8 mouse cellular contexts compared by ENCODE assay signal in genomic region chr7:75848115-75848775, GRCm38 (mm10). TPM values are rescaled to one million over a fixed set of nuclear protein-coding genes. Genes with fewer than 3 reads are reported as not detected.
A peak's percentile ranks its signal among the peaks of the same experiment; 100 is the strongest.
DNase-seq lines count a peak whose midpoint lies in the region; ATAC-seq and TF ChIP-seq lines count a peak whose summit lies in the region.

Klhl25 (plus strand) TSS chr7:75848310.

- H3K4me3 ChIP-seq in embryonic facial prominence, embryonic 14.5 days (ENCODE audit: low read depth, low read length): peak within 1 kb of the TSS; percentile 85
- H3K4me3 ChIP-seq in heart, adult 2 months: peak within 1 kb of the TSS; percentile 93
- H3K4me3 ChIP-seq in limb, embryonic 13.5 days: peak within 1 kb of the TSS; percentile 87
- H3K4me3 ChIP-seq in midbrain, embryonic 16.5 days (ENCODE audit: low read depth, low read length): peak within 1 kb of the TSS; percentile 70

- peaks cover 20% of the 10 kb centered on the region for H3K4me1 ChIP-seq in embryonic facial prominence, embryonic 14.5 days (ENCODE audit: control insufficient read depth, insufficient read depth, low read length)
- H3K4me1 ChIP-seq in heart, adult 2 months (ENCODE audit: control insufficient read depth, insufficient read depth, low read length): peaks cover 7% of the 10 kb centered on the region
- H3K4me1 ChIP-seq in limb, embryonic 13.5 days: peaks cover 24% of the 10 kb centered on the region
- peaks cover 26% of the 10 kb centered on the region for H3K4me1 ChIP-seq in midbrain, embryonic 16.5 days (ENCODE audit: control insufficient read depth, insufficient read depth, low read length)

- peak; percentile 97 for ATAC-seq in embryonic facial prominence, embryonic 14.5 days (ENCODE audit: low read depth)
- ATAC-seq in limb, embryonic 13.5 days (ENCODE audit: low FRiP score, low read depth): peak; percentile 98
- ATAC-seq in midbrain, embryonic 16.5 days: peak; percentile 95

- H3K79me2 ChIP-seq in heart, adult 2 months (replicated peaks; ENCODE audit: control insufficient read depth, insufficient read depth, low read length): no peaks in the 10 kb centered on the region

- WGBS in embryonic facial prominence, embryonic 14.5 days: under 1% methylated on average over 60 of the region's 60 CpGs
- WGBS in heart, adult 2 months: under 1% methylated on average over 60 of the region's 60 CpGs
- WGBS in limb, embryonic 13.5 days: under 1% methylated on average over 60 of the region's 60 CpGs
- under 1% methylated on average over 60 of the region's 60 CpGs for WGBS in midbrain, embryonic 16.5 days

- TF ChIP-seq CTCF in heart, adult 2 months (IDR thresholded peaks at IDR 0.05): peak; percentile 9; the same call in 1 of the 2 replicates

- DNase-seq in 3T3-L1 (ENCODE audit: low read depth, low spot score): peak; percentile 94
- peak; percentile 96 to 97 for DNase-seq in adrenal gland, postnatal 4 days (ENCODE audit: low spot score in 2 of 2)
- peak; percentile 98 for DNase-seq in embryonic facial prominence, embryonic 14.5 days (ENCODE audit: low spot score)
- peak; percentile 99 for DNase-seq in heart, adult 2 months
- DNase-seq in kidney, adult 8-10 months: peak; percentile 97 to 98
- peak; percentile 96 for DNase-seq in spleen, postnatal 10 days (ENCODE audit: low spot score in 2 of 2)

- intact Hi-C loops in heart, adult 2 months (cut with DNase I): loop anchor here (10.0 kb wide), 1 partner anchor 273 kb away; no protein-coding TSS in a partner anchor

- H3K27ac ChIP-seq in embryonic facial prominence, embryonic 14.5 days (replicated peaks; ENCODE audit: low read depth, low read length): peak within 1 kb of the TSS; percentile 93
- peak within 1 kb of the TSS; percentile 94 for H3K27ac ChIP-seq in heart, adult 2 months
- peak within 1 kb of the TSS; percentile 83 for H3K27ac ChIP-seq in limb, embryonic 13.5 days
- H3K27ac ChIP-seq in midbrain, embryonic 16.5 days (ENCODE audit: low read length): peak within 1 kb of the TSS; percentile 75

- no peaks in the 10 kb centered on the region for H3K9me3 ChIP-seq in embryonic facial prominence, embryonic 14.5 days (ENCODE audit: control insufficient read depth, low read length)
- no peaks in the 10 kb centered on the region for H3K9me3 ChIP-seq in limb, embryonic 13.5 days
- no peaks in the 10 kb centered on the region for H3K9me3 ChIP-seq in midbrain, embryonic 16.5 days (replicated peaks; ENCODE audit: control insufficient read depth, low read length, poor library complexity, severe bottlenecking)

- no peak for TF ChIP-seq EP300 in heart, adult 2 months (IDR thresholded peaks at IDR 0.05; ENCODE audit: insufficient read depth, low read depth, low read length)

- H3K9ac ChIP-seq in embryonic facial prominence, embryonic 14.5 days (ENCODE audit: low read depth, low read length): peak within 1 kb of the TSS; percentile 94
- peak within 1 kb of the TSS; percentile 97 for H3K9ac ChIP-seq in heart, adult 2 months (ENCODE audit: low read depth, low read length)
- peak within 1 kb of the TSS; percentile 95 for H3K9ac ChIP-seq in limb, embryonic 13.5 days
- H3K9ac ChIP-seq in midbrain, embryonic 16.5 days (ENCODE audit: low read depth, low read length): peak within 1 kb of the TSS; percentile 77

- no peaks in the 10 kb centered on the region for H3K27me3 ChIP-seq in embryonic facial prominence, embryonic 14.5 days (replicated peaks; ENCODE audit: control insufficient read depth, insufficient read depth, low read length)
- no peaks in the 10 kb centered on the region for H3K27me3 ChIP-seq in heart, adult 2 months (ENCODE audit: control insufficient read depth, insufficient read depth, low read length)
- H3K27me3 ChIP-seq in limb, embryonic 13.5 days: no peaks in the 10 kb centered on the region
- H3K27me3 ChIP-seq in midbrain, embryonic 16.5 days (ENCODE audit: control insufficient read depth, insufficient read depth, low read depth, low read length): no peaks in the 10 kb centered on the region

- TF ChIP-seq POLR2A in heart, adult 2 months (IDR thresholded peaks at IDR 0.05; ENCODE audit: insufficient read depth, low read depth, low read length): peak; percentile 53; the same call in 1 of the 2 replicates

- peak within 1 kb of the TSS; percentile 93 for H3K4me2 ChIP-seq in embryonic facial prominence, embryonic 14.5 days (ENCODE audit: low read depth, low read length)
- peak within 1 kb of the TSS; percentile 86 for H3K4me2 ChIP-seq in limb, embryonic 13.5 days (replicated peaks)
- H3K4me2 ChIP-seq in midbrain, embryonic 16.5 days (ENCODE audit: low read length): peak within 1 kb of the TSS; percentile 80

- no peaks in the 10 kb centered on the region for H3K36me3 ChIP-seq in embryonic facial prominence, embryonic 14.5 days (ENCODE audit: control insufficient read depth, insufficient read depth, low read length)
- no peaks in the 10 kb centered on the region for H3K36me3 ChIP-seq in heart, adult 2 months (ENCODE audit: control insufficient read depth, insufficient read depth, low read length)
- H3K36me3 ChIP-seq in limb, embryonic 13.5 days: peaks cover 17% of the 10 kb centered on the region
- H3K36me3 ChIP-seq in midbrain, embryonic 16.5 days (ENCODE audit: control insufficient read depth, insufficient read depth, low read length): no peaks in the 10 kb centered on the region

RNA-seq across cellular contexts. Expression of gene Klhl25, which starts in this region (rescaled TPM):
- 10 to 100 TPM; 15.7 to 18.4 TPM for total RNA-seq in adrenal gland, postnatal 4 days (2021)
- 17.3 and 20.1 TPM in 2 replicates for polyA plus RNA-seq in embryonic facial prominence, embryonic 14.5 days (2014; fragmentation: Nextera tagmentation; extraction: Ambion mirVana)
- 1 to 10 TPM; 4.8 to 6.4 TPM for total RNA-seq in heart, adult 2 months (2021)
- polyA plus RNA-seq in heart, adult 2 months (2012; rRNA removed): 5.9 and 7.1 TPM in 2 replicates
- polyA plus RNA-seq in limb, embryonic 13.5 days (2015; fragmentation: Nextera tagmentation; extraction: Ambion mirVana): 18.9 and 19.5 TPM in 2 replicates
- 25.2 and 27.1 TPM in 2 replicates for polyA plus RNA-seq in midbrain, embryonic 16.5 days (2015; fragmentation: Nextera tagmentation; extraction: Ambion mirVana)

Comparison
In these comparisons a context has a peak if more than half of its experiments do, and no peak if none do; other contexts are left out.
1. Peak in every context shown above with its lines: DNase-seq, ATAC-seq, H3K4me3 ChIP-seq and H3K27ac ChIP-seq.